Mouse (Mus musculus) limb, embryonic 11.5 days (tissue): ENCODE data around the gene Dnajb9. TPM values are rescaled to one million over a fixed set of nuclear protein-coding genes. Genes with fewer than 3 reads are reported as not detected.

Experiments
- ATAC-seq: fragments of 200-750 bp; cut with Nextera tagmentation; 2 replicates; pipeline ENCODE4 v1.8.0; 2017; ENCODE audit warnings: low read depth; ENCODE audit not compliant: insufficient number of reproducible peaks, low FRiP score, low TSS enrichment
- DNase-seq: peaks from one replicate; pipeline ENCODE4 v3.0.0-alpha.2; 2015; ENCODE audit warnings: low spot score
- H3K27ac ChIP-seq: fragments of 300-500 bp; sonication (generic); replicated peaks from 2 replicates; pipeline ENCODE4 v1.5.1; 2014; ENCODE audit warnings: low read depth, mild to moderate bottlenecking, low read length
- H3K27me3 ChIP-seq: fragments of 300-500 bp; sonication (generic); 2 replicates; pipeline ENCODE4 v1.6.1; 2014; ENCODE audit warnings: mild to moderate bottlenecking, low read length, mixed read lengths; ENCODE audit not compliant: control insufficient read depth, insufficient read depth
- H3K36me3 ChIP-seq: fragments of 300-500 bp; sonication (generic); 2 replicates; pipeline ENCODE4 v1.6.1; 2014; ENCODE audit warnings: mild to moderate bottlenecking, low read length, moderate library complexity, mixed read lengths; ENCODE audit not compliant: control insufficient read depth, insufficient read depth
- H3K4me1 ChIP-seq: fragments of 300-500 bp; sonication (generic); 2 replicates; pipeline ENCODE4 v1.6.1; 2014; ENCODE audit warnings: low read length, mixed read lengths; ENCODE audit not compliant: control insufficient read depth, insufficient read depth
- H3K4me2 ChIP-seq: fragments of 300-500 bp; sonication (generic); 2 replicates; pipeline ENCODE4 v1.6.1; 2014; ENCODE audit warnings: low read depth, mild to moderate bottlenecking, moderate library complexity; ENCODE audit not compliant: severe bottlenecking
- H3K4me3 ChIP-seq: fragments of 300-500 bp; sonication (generic); 2 replicates; pipeline ENCODE4 v1.5.1; 2014; ENCODE audit warnings: low read depth, low read length
- H3K9ac ChIP-seq: fragments of 300-500 bp; sonication (generic); 2 replicates; pipeline ENCODE4 v1.6.1; 2014; ENCODE audit warnings: mild to moderate bottlenecking, low read length
- H3K9me3 ChIP-seq: fragments of 300-500 bp; sonication (generic); 2 replicates; pipeline ENCODE4 v1.6.1; 2016; ENCODE audit warnings: low read length; ENCODE audit not compliant: control insufficient read depth
- WGBS: fragments of 180-500 bp; shearing (Covaris S2); extraction: QIAGEN DNeasy Blood & Tissue Kit; methylation state at CpG from one replicate; pipeline ENCODE4 v1.1.7; 2014; 5-methylcytosine and 5-hydroxymethylcytosine counted together
- microRNA-seq: library from miRNA; unstranded; fragments of <30 nt; microRNA quantifications from one replicate; pipeline ENCODE4, GENCODE M21; 2016
- polyA plus RNA-seq: library from polyadenylated mRNA; unstranded; fragments of >200 nt; fragmentation: Nextera tagmentation; extraction: Ambion mirVana; gene quantifications from 2 replicates; pipeline ENCODE4 v1.2.1, GENCODE M21; 2014

Gene Dnajb9
- polyA plus RNA-seq, 1 experiment from 2014 or later: 20.3 TPM

DNA sequence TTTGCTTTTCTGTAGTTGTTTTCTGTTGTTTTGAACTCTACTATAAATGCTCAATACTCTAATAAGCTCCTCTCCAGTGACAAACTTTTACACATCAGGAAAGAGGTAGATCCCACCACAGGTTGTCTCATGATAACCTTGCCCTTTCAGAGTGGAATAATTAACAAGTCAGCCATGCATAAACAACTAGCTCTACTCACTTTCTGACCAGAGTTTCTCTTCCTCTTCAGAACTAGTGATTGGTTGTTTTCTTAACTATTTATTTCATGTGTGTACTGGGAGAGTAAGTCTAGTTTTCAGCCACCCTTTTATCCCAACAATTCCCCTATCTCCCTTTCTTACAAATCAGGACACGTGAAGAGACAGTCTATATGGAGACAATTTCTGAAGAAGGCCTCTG, 50.8 kb downstream of the Dnajb9 start:
- ATAC-seq: no peak
- Histone ChIP-seq H3K9me3 (no peaks in the 10 kb centered on the region), H3K27ac (no peak overlapping the region), H3K9ac (no peak overlapping the region), H3K4me3 (no peak overlapping the region), H3K36me3 (no peaks in the 10 kb centered on the region), H3K4me1 (no peaks in the 10 kb centered on the region), H3K27me3 (no peaks in the 10 kb centered on the region), H3K4me2 (no peak overlapping the region)
- WGBS: 88% methylated on average over 1 of the region's 1 CpGs
- no peak for DNase-seq

Small RNA genes within 50 kb of the gene (microRNA-seq; reads per million reads assigned to microRNA genes)
- not detected for gene Mir5627

Other genes with a start within 250 kb of the Dnajb9 start
- gene Pnpla8, start 11.0 kb upstream of the Dnajb9 start, polyA plus RNA-seq: 51.4 and 55.0 TPM in 2 replicates
- gene Nrcam, start 118.6 kb upstream of the Dnajb9 start, polyA plus RNA-seq: 1.6 and 1.9 TPM in 2 replicates